Mouse (Mus musculus) kidney, adult 10 weeks (tissue): Measurements from ENCODE around the gene Gm26897. TPM values are rescaled to one million over a fixed set of nuclear protein-coding genes. Genes with fewer than 3 reads are reported as not detected.

Experiments used
- polyA plus RNA-seq: library from polyadenylated mRNA; stranded (reverse); fragments of 350-450 nt; fragmentation: Illumina TruSeq; extraction: RNeasy Lipid Tissue Mini Kit (QIAGEN cat#74804); gene quantifications from one replicate; pipeline ENCODE4 v1.2.3, GENCODE M21; 2014; ENCODE audit warnings: low read depth, low replicate concordance

Gm26897 gene
- polyA plus RNA-seq = not detected

DNA sequence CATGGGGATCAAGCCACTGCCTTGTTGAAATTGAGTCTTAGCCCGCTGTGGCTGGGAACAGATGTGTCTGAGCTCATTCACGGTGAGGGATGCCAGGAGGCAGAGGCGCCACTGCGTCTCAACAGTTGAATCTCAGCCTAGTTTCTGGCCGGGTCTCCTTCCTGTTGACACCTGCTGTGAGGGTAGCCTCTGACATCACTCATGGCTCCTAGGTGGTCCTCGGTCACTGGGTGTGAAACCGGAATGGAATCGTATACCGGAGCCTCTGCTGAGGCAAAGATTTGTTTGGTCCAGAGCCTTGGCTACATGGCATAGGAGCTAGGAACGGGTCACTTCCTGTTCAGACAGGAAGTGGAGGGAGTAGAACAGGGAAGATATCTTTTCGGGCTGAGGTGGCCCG lies at the start of gene Gm26897:
Gene Gm26897, plus strand, starts transcription at position 74 of the 400 bp plus-strand sequence.

